Mouse (Mus musculus): ENCODE results near the gene Apba2.

Gene Apba2

DNA sequence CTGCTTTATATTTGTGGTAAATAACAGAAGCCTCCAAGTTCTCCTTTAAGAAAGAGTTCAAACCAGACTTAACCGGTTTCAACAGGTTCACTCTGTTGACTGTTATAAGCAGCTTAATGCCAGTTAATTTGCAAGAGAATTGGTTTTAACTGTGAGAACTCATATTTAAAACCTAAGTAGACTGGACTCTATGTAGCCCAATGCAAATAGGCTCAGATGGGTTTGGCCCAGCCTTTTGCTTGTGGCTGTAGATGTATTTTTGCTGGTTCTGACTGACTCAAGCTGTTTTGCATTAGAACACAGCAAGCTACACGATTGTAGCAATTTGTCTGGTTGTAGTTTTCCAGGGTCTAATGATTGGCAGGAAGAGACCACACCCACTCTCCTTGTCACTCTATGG, 214.8 kb downstream of the Apba2 start:
- intact Hi-C loops (cut with DNase I), result no loop called here

DNA sequence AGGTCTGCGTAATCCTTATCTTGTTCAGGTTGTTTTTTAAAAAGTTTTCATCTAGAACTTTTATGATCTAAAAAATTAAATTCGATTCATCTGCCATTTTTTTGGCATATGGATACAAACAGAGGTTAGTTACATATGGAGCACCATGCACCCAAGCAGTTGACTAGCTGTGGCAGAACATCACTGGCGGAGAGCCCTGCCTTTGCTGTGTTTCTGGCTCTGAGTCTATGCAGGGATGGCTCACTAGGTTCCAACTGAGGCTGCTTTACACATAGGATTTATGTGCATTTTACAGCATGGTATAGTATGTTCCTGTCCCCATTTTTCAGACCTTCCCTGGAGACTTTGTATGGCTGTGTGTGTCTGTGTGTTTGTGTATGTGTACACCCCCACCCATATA, 221.8 kb downstream of the Apba2 start:
- intact Hi-C loops (cut with DNase I), result no loop called here

DNA sequence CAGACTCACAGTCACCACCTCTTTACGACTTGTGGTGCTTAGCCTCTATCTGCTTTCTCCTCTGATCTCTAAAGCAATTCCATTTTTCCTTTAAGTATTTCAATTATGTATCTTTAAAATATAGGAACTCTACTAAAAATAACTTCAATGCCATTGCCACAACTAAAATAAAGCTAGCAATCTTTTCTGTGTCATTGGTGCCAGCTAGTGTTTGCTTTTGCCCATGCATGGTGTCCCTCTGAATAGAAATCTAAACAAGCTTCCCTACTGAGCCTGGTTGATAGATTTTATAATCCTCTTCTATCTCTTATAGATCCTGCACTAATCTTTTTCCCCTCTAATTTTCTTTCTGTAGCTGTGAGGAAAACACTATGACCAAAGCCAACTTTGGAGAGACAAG, 222.9 kb downstream of the Apba2 start:
- intact Hi-C loops (cut with DNase I), result no loop called here

DNA sequence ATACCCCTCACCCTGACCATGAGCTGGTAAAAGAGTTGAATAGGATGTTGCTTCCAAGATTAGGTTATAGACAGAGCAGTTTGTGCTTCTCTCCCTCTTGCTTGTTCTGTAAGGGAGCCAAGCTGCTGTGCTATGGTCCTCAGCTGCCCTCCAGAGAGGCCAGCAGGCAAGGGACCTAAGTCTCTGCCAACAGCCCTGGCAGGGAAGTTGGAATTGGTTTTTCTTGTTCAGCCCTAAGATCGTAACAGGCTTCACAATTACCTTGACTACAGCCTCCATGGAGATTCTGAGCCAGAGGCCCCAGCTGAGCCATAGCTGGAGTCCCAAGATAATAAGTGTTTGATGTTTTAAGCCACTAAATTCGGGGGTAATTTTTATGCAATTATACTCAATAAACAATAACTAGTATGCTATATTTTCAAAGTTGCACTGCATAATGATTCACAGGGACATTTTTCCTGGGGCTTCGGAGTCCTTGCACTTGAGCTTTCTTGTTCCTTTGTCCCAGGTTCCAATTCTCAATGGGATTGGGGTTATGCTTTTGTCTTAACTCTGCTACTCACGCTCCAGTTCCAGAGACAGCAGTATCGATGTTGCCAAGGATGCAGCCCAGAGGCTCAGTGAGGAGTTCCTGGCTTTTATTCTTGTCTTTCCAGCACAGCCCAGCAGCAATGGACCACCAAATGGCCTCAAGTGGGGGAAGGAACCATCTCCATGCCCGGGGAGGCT, 224.6 kb downstream of the Apba2 start:
- intact Hi-C loops (cut with DNase I), result no loop called here

DNA sequence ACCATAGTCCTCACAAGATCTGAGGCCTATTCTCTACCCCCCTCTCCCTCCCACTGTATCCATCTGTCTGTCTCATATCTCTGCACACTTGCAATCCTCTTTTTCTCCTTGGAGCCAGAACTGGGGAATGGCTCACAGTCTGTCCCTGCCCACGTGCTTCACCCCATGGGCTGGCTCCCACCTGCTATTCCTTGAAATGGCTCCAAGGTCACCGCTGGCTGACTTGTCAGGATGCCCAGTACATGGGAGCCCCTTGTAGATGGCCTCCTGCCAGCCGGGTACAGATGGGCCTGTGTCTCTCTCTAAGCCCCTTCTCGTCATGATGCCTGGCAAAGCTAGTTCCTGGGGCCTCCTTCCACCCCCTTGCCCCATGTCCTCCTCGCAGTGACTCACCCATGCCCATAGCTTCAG, 226.7 kb downstream of the Apba2 start:
- intact Hi-C loops (cut with DNase I), result no loop called here

DNA sequence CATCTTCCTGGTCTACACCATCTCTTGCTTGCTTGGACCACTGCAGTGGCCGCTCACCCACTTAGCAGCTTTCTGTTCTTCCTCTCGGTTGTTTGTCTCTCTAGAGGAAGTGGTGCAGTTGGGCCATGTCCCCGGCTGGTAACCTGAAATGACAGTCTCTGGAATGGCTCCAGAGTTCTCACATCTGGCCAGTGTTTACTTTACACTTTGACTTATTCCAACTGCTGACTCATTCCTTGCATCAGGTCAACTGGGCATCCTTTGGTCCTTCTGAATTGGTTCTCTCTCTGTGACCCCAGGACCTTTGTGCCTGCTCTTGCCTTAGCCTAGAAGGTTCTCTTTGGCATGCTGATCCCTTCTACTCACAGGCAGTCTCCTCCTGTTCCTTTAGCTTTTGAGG, 227.3 kb downstream of the Apba2 start:
- intact Hi-C loops (cut with DNase I), result no loop called here

DNA sequence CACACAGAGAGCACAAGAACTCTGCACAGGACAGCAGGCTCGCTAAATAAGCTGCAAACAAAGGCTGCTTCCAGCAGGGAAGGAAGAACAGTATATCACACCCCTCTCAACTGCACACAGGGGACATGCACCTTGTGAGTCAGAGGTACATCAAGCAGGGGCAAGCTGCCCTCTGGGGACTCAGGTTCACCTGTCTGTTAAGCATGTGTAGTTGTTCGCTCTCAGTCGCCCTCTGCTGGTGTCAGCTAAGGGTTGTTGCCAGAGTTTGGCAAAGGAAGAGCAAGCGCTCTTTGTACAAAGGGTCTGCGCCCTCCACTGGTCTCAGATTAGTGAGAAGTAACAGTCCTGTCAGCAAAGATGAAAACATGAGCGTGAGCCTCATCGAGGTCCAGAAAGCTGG, 228.3 kb downstream of the Apba2 start:
- intact Hi-C loops (cut with DNase I), result no loop called here

DNA sequence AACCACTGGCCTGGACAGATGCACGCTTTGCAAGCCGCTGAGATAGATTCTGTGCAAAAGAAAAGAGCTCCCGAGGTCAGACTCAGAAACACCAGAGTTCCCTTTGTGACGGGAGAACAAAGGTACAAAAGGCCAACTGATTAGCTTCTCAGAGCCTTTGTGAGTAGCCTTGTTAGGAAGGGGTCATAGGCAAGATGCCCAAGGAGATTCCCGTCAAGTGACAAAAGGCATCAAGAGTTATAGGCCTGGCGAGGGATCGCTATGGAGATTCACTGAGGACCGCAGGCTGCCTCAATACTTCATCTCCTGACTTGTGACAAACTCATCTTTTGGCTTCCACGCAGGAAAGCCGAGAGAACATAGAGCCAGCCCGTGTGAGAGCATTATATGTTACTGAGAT, 237.6 kb downstream of the Apba2 start:
- intact Hi-C loops (cut with DNase I), result no loop called here

DNA sequence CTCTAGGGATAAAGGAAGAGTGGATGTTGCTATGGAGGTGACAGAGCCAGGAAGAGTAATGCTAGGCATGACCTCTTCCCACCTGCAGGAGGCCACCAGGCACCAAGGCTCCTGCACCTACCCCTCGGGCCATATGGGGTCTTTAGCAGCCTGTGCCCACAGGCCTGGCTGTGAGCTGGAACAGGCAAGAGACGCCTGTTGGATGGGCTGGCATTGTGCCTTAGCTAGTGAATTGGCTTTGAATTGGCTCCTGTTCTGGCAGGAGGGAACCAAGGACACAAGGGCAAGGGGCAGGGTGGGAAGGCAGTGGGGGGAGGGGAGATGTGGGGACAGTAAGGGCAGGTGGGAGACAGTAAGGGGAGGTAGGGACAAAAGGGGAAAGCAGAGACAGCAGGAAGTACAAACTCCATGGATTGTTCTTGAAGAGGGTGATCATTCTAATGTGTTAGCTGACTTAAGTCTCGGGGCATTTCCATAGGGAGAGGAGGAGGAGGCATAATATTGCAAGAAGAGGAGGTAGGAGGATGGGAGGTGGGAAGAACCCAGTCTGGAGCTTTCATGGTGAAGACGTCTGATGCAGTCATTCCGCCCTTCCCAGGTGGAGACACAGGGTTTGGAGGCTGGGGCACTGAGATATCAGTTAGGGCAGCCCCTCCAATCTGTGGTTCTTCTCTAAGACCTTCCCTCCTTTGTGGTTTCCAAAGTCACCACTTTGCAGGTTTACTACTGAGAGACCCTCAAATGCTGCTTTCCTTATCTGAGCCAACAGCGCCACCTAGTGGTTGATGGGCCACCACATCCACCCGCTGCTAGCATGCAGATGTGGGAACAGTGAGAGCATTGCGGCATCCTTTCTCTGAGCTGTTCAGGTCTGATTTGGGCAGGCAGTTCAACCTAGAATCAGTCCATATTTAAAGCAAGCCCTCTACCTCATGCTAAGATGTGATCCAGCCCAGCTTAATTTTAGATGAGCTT, 240.1 kb downstream of the Apba2 start:
- intact Hi-C loops (cut with DNase I), result loop anchor here (10.0 kb wide), 2 partner anchors 237 to 577 kb away; partner anchors contain the start of gene Apba2

DNA sequence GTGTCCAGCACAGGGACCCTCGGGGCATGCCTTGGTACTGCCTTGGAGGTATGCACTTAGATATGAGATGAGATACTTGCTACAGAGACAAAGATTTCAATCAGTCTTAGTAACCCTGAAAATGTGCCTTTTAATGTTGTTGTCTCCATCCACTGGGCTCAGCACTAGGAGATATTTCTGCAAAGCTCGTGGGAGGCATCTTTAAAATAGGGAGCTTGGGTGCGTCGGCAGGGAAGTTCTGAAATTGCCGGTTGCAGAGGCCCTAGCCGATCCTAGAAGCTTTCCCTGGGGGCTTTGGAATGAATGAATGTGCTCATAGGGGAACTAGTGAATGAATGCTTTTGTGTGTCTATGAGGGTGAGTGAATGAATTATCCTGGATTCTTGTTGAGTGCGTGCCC, 242.1 kb downstream of the Apba2 start:
- intact Hi-C loops (cut with DNase I), result loop anchor here (10.0 kb wide), 2 partner anchors 239 to 579 kb away; partner anchors contain the start of gene Apba2

DNA sequence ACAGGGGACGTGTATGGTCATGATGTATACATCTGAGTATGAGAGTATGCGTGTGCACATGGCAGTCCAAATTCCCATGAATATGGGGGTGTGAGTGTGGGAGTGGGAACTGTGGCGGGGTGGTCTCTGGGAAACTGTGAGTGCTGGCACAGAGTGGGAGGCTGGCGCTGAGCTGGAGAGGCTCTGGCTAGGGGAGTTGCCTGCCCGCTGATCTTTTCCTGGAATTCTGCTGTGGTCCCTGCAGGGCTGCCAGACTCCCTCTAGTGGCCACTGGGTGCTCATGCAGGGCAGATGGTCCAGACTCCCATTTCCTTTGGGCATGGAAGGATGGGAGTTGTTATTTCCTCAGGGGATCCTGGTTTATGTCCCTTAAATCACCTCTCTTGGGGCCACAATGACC, 250.0 kb downstream of the Apba2 start:
- intact Hi-C loops (cut with DNase I), result no loop called here

DNA sequence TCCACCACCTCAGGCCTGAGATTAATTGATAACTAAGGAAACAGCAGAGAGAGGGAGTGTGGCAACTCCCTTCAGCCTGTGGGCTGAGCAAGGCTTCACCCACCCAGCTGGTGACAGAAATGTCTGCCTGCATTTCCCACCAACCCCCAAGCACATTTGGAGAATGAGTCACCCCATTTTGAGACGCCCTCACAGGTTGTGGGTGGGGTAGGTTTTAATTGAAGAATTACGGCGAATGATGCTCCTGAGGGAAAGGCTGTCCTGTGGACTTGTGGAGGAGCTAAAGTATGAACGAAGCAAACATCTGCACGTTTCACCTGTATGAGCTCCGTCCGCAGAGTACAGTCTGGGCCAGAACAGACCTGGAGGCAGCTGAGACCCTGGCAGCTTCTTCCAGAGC, 250.6 kb downstream of the Apba2 start:
- intact Hi-C loops (cut with DNase I), result no loop called here

DNA sequence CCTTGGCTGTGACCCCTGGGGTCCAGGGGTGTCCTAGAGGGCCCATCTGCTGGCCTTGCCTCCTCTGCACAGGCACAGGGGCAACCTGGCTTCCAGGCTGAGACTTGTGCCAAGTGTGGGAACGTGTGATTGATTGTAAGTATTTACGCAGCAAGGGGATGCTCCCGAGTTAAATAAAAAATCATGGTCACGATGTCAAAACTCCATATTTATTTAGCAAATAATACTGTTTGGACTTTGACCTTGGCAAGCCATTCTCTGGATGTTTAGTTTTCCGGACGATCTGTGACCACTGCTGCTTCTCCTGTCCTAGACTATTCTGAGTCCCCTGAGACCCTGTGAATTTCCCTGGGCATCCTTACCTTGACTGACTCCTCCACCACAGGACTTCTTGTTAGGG, 252.2 kb downstream of the Apba2 start:
- intact Hi-C loops (cut with DNase I), result no loop called here

DNA sequence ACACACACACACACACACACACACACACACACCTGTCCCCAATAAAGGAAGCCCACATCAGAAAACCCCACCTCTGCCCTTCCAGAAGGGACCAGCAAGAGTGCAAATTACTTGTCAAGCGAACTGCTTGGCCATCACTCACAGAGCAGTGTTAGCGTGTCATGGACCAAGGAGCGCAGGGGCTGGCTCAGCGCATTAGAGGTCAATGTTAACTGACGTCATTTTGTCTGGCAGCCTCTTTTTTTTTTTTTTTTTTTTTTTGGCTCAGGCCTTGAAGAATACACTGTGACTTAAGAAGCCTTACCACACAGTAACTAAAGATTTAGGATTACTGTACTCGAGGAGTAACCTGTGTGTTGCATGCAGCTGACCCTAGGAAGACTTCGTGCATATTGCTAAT, 252.7 kb downstream of the Apba2 start:
- intact Hi-C loops (cut with DNase I), result no loop called here

DNA sequence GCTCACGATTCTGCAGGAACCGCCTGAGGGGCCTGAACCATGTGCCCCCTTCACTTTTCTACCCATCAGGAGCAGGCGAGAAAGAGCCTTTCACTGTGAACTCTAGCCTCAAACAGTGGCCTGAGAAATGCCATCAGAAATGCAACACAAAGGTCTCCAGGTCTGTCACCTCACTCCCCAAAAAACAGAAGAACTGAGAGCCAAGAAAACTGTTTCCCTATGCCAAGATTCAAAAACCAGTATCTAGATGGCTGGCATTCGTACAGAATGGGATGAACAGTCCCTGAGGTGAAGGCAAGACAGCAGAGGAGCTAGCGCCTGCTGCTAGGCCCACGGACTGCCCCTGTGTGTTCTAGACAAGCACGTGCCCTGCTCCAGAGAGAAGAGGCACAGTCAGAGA, 253.6 kb downstream of the Apba2 start:
- intact Hi-C loops (cut with DNase I), result no loop called here

DNA sequence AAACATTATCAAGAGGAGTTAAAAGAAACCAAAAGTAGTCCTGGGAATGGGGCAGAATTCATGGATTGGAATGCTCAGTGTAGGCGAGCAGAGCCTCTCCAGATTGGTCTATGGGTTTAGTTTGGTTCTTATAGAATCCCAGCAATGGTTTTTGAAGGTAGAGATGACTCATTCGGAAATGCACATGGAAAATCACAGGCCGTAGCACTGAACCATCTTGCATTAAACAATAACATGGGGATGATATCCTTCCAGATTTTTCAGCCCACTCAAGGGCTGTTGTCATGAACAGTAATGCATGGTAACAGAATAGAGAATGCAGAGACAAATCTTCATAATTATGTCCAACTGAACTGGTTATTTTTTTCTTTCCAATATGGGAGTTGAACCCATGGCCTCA, 264.1 kb downstream of the Apba2 start:
- intact Hi-C loops (cut with DNase I), result no loop called here

DNA sequence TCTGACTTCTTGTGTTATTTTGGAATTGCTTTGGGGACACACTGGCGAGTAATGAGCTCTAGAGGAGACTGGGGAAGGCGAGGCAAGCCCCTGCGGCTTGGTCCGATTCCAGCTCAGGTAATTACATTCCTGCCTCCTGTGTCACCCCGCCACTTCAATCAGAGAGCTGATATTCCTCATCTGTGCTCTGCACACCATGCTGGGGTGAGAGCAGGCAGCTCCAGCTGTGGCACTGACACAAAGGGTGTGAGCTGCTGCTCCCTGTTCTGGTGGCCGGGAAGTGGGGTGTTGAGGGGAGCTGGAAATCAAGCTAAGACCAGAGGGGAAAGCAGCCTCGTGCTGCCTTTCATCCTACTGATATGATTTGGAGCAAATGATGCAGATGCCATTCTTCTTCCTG, 268.3 kb downstream of the Apba2 start:
- intact Hi-C loops (cut with DNase I), result no loop called here

DNA sequence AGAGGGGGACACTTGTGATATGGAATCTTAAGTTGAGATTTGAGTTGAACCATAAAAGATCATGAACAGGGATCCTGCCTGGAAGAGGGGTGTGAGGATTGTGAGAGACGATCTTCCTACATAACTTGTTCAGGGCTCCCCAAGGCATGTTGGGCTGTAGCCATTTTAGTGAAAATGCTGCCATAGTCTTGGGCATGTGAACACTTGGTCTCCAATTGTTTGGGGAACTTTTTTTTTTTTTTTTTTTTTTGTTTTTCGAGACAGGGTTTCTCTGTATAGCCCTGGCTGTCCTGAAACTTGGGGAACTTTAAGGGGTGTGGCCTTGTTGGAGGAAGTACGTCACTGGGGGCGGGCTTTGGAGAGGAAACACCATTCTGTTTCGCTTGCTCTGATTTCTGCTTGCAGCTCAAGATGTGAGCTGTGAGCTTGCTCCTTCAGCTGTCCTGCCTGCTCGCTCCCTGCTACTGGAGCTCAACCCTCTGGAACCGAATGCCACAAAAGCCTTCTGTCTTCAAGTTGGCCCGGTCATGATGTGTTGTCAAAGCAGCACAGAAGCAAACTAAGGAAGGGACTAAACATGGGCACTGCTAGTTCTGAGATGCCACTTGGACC, 269.4 kb downstream of the Apba2 start:
- intact Hi-C loops (cut with DNase I), result no loop called here

DNA sequence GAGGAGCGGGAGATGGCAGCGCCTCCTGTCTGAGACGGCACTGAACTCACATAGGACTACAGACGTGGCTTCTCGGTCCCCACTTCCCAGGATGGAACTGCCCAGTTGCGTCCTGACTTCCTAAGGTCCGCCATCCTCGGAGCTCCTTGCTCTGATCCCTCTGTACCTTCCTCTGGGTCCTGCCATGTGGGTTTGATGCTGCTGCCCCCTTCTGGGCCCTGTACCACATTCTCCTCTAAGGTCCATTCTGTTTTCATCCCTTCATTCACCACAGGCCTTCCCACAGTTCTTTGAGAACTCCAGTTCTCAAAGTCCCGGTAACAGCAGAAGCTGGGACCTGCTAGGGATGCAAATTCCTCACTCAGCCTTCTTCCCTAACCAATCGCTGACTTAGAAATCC, 272.0 kb downstream of the Apba2 start:
- intact Hi-C loops (cut with DNase I), result no loop called here

DNA sequence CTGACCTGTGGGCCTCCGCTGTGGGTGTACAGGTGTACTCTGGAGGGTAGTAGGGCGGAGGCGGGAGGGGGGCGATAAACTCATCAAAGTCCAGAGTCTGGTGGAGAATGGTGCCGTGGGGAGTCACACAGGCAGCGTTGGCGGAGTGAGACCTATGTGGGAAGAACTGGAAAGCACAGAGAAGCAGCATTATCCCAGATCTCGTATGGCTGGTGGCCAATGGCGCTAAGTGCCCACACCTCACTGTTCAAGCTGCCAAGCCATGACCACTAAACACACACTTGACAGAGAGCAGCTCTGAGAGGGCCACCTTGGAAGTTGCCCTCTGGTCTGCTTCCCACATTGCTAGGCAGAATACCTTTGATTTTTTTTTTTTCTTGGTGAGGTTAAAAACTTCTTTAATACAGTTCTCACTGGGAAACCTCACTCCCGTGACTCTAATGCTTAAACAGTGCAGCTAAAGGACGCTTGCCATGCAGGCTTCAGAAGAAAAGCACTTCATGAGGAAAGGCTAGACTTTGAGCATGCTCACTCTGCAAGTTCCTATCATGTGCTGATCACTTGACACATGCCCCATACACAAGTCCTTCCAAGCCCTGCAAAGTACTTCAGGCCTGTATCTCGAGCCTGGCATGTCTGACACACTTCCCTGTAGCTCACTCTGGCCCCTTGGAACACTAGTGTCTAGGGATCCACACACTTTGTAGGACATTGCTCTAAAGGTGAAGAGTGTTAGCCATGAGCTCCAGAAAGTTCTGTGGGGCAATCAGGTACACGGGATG, 275.4 kb downstream of the Apba2 start:
- intact Hi-C loops (cut with DNase I), result no loop called here

DNA sequence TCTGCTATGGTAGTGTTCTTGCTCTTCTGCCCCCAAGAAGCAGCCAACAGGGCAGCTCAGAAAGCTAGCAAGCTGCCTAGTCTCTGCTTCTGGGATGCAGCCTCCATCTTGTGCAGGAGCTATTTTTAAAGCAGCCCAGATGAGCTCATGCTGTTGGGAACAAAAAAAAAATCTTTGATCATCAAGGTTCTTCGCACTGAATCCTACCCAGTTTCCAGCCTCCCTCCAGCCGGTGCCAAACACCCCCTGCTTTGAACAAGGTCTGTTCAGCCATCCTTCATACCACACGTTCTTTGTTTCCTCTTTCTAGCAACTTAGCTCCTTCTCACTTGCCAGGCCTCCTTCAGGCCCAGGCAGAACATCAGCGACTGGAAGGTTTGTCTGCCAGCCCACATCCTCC, 278.0 kb downstream of the Apba2 start:
- intact Hi-C loops (cut with DNase I), result no loop called here

All from adrenal gland (tissue).